Mouse (Mus musculus) WW6 (cell line): ENCODE data around the gene Gpx4.

Source experiments
- DNase-seq: peaks from one replicate; pipeline ENCODE4 v3.0.0-alpha.2; 2013; ENCODE audit warnings: low read depth, low spot score

The Gpx4 gene

GRCm38 (mm10) chr10:80103032-80103431 is 56.1 kb downstream of the Gpx4 start:
- DNase-seq = no peak

DNA sequence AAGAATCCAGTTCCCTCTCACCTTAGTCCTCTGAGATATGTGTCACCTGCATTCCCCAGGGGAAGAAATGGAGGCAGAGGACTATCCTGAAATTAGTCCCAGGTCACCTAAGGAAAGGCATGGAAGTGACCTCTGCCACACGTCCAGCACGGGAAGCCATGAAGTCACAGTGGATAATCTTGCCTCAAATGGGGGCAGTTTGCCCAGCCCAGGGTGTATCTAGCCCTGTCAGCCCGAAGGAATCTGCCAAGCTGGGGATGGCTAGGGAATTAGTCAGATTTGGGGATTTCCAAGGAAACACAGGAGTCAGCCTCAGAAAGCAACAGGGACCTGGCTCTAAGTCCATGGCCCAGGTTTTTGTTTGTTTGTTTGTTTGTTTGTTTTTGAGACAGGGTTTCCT is 57.2 kb downstream of the Gpx4 start:
- no peak for DNase-seq

GRCm38 (mm10) chr10:80105460-80105859 is 58.5 kb downstream of the Gpx4 start, which contains the start of gene Sbno2:
TSS of gene Sbno2 (minus strand) at chr10:80105571.
- no peak for DNase-seq

DNA sequence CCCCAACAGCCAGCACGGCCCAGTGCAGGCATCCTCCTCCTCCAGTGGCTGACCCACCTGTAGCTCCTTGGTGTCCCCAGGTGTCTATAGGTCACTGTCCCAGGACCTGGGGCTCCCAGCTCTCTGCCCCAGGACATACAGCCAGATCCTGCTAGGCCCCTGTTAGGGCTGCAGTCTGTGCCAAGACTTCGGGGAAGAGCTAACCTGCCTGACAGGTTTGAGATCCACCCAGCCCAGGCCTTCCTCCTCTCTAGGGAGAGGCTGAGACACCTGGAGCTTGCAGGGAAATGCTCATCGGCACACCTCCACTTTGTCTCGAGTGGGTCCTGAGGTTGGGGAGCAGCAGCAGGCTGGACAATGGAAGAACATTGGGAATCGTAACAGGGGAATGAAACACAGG is 59.0 kb downstream of the Gpx4 start:
- no peak for DNase-seq
